Mouse (Mus musculus) midbrain, embryonic 13.5 days (tissue): ENCODE data around the gene Rassf2. TPM values are rescaled to one million over a fixed set of nuclear protein-coding genes. Genes with fewer than 3 reads are reported as not detected.

Experiments
- ATAC-seq: fragments of 200-750 bp; cut with Nextera tagmentation; 2 replicates; pipeline ENCODE4 v1.8.0; 2017; ENCODE audit warnings: mild to moderate bottlenecking, moderate TSS enrichment, moderate library complexity
- H3K27ac ChIP-seq: fragments of 300-500 bp; sonication (generic); 2 replicates; pipeline ENCODE4 v1.5.1; 2015; ENCODE audit warnings: inconsistent platforms, mild to moderate bottlenecking, moderate library complexity
- H3K27me3 ChIP-seq: fragments of 300-500 bp; sonication (generic); 2 replicates; pipeline ENCODE4 v1.6.1; 2015; ENCODE audit warnings: mild to moderate bottlenecking, inconsistent platforms
- H3K36me3 ChIP-seq: fragments of 300-500 bp; sonication (generic); 2 replicates; pipeline ENCODE4 v1.6.1; 2015; ENCODE audit warnings: mild to moderate bottlenecking, inconsistent platforms
- H3K4me1 ChIP-seq: fragments of 300-500 bp; sonication (generic); replicated peaks from 2 replicates; pipeline ENCODE4 v1.6.1; 2015; ENCODE audit warnings: inconsistent platforms
- H3K4me2 ChIP-seq: fragments of 300-500 bp; sonication (generic); replicated peaks from 2 replicates; pipeline ENCODE4 v1.6.1; 2015; ENCODE audit warnings: moderate library complexity, mild to moderate bottlenecking, inconsistent platforms
- H3K4me3 ChIP-seq: fragments of 300-500 bp; sonication (generic); replicated peaks from 2 replicates; pipeline ENCODE4 v1.5.1; 2015; ENCODE audit warnings: mild to moderate bottlenecking, inconsistent platforms
- H3K9ac ChIP-seq: fragments of 300-500 bp; sonication (generic); replicated peaks from 2 replicates; pipeline ENCODE4 v1.6.1; 2015; ENCODE audit warnings: mild to moderate bottlenecking, inconsistent platforms
- H3K9me3 ChIP-seq: fragments of 300-500 bp; sonication (generic); 2 replicates; pipeline ENCODE4 v1.6.1; 2016; ENCODE audit warnings: mild to moderate bottlenecking, inconsistent platforms
- WGBS: fragments of 180-500 bp; shearing (Covaris S2); methylation state at CpG from one replicate; pipeline ENCODE4 v1.1.7; 2015; 5-methylcytosine and 5-hydroxymethylcytosine counted together
- polyA plus RNA-seq: library from polyadenylated mRNA; unstranded; fragments of >200 nt; fragmentation: Nextera tagmentation; extraction: Ambion mirVana; gene quantifications from 2 replicates; pipeline ENCODE4 v1.2.1, GENCODE M21; 2015

Rassf2 gene
- polyA plus RNA-seq, 1 experiment from 2014 or later: 28.0 TPM

DNA sequence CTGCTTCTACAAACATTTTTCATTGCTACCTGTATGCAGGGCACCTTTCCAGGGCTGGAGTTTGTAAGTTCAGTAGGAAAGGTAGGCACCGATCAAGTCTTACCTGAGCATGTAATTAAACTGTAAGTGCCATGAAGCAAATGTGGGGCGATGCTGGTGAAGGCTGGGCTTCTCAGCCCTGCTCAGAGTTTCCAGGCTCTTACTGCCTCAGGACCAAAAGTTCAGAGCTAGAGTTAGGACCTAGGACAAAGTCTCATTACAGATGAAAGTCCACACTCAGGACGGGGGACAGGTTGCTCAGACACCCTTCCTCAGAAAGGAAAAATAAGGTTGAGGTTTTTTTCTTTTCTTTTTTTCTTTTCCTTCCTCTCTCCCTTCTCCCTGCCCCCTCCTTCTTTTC is 19.4 kb upstream of the Rassf2 start:
- 88% methylated on average over 3 of the region's 3 CpGs for WGBS
- H3K4me1 ChIP-seq: no peaks in the 10 kb centered on the region; the same call in 1 of the 2 replicates

DNA sequence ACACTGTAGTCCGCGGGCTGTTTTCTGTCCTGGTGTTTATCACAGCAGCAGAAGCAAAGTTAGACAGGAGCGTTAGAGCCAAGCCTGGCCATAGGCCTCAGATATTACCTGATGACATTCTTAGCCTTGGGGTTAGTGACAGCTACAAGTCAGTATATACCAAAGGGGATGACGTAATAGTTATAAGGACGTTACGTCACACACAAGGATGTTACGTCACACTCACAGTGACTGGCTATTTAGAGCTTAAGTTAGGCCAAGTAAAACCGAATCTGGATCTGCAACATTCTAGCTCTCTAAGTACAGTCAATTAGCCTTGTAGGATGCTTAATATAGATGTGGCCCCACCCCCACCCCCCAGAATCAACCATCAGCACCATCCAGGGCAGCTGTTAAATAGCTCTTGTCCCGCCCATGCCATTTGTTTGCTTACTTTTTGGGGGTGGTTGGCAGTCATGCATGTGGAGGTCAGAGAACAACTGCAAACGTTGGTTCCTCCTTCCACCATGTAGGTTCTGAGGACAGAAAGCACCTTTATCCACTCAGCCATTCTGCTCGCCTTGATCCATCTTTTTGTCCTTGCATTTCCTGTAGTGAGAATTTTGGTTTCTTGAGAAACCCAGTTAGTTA is 18.2 kb upstream of the Rassf2 start:
- Histone ChIP-seq H3K9ac (no peak overlapping the region), H3K4me2 (no peak overlapping the region), H3K4me3 (no peak overlapping the region), H3K4me1 (peaks cover 3% of the 10 kb centered on the region; the same call in 1 of the 2 replicates), H3K27ac (no peak overlapping the region), H3K27me3 (no peaks in the 10 kb centered on the region), H3K9me3 (no peaks in the 10 kb centered on the region), H3K36me3 (peaks cover 4% of the 10 kb centered on the region; the same call in 1 of the 2 replicates)
- 89% methylated on average over 11 of the region's 11 CpGs for WGBS
- no peak for ATAC-seq

More for the DNA sequence above, 19.4 kb upstream of the Rassf2 start:
- Histone ChIP-seq H3K9me3 (no peaks in the 10 kb centered on the region), H3K4me3 (no peak overlapping the region), H3K9ac (no peak overlapping the region), H3K4me2 (no peak overlapping the region), H3K36me3 (peaks cover 11% of the 10 kb centered on the region), H3K27ac (no peak overlapping the region), H3K27me3 (no peaks in the 10 kb centered on the region)
- ATAC-seq: no peak

DNA sequence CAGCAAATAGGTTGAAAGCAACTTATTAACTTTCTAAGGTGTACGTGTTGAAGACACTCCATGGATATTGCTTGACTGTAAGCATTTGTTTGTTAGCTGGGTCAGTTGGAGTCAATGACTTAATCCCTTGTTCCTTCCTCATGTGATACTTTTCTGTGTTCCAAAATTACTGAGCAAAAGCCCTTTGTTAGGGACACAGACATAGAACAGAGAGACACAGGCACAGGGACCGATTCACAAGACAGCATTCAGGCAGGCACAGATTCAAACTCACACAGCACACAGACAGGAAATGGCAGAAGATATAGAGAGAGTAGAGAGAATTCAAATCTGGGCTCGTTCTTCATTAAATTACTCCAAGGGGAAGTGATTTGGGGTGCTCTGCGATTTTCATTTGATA is 17.3 kb upstream of the Rassf2 start:
- ATAC-seq: no peak
- Histone ChIP-seq H3K4me1 (peaks cover 3% of the 10 kb centered on the region; the same call in 1 of the 2 replicates), H3K9me3 (no peaks in the 10 kb centered on the region), H3K9ac (no peak overlapping the region), H3K27me3 (no peaks in the 10 kb centered on the region), H3K4me3 (no peak overlapping the region), H3K36me3 (no peaks in the 10 kb centered on the region), H3K27ac (no peak overlapping the region), H3K4me2 (no peak overlapping the region)
- WGBS: 87% methylated on average over 4 of the region's 4 CpGs

DNA sequence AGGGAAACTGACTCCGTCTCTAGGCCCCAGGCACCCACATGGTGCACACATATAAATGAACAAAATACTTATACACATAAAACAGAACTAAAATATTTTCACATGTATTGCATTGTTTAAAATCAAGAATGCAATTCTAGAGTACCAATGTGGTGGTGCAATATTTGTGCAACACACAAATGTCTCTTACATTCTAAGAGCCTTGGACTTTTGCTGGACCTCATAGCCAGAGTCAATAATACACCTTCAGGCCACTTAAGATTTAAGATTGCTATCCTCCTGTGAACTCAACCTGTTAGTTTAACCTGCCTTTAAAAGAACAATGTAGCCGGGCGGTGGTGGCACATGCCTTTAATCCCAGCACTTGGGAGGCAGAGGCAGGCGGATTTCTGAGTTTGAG is 16.6 kb upstream of the Rassf2 start:
- ATAC-seq: no peak
- Histone ChIP-seq H3K9ac (no peak overlapping the region), H3K9me3 (no peaks in the 10 kb centered on the region), H3K27me3 (no peaks in the 10 kb centered on the region), H3K4me1 (peaks cover 3% of the 10 kb centered on the region; the same call in 1 of the 2 replicates), H3K4me3 (no peak overlapping the region), H3K4me2 (no peak overlapping the region), H3K36me3 (no peaks in the 10 kb centered on the region), H3K27ac (no peak overlapping the region)
- 94% methylated on average over 4 of the region's 4 CpGs for WGBS

DNA sequence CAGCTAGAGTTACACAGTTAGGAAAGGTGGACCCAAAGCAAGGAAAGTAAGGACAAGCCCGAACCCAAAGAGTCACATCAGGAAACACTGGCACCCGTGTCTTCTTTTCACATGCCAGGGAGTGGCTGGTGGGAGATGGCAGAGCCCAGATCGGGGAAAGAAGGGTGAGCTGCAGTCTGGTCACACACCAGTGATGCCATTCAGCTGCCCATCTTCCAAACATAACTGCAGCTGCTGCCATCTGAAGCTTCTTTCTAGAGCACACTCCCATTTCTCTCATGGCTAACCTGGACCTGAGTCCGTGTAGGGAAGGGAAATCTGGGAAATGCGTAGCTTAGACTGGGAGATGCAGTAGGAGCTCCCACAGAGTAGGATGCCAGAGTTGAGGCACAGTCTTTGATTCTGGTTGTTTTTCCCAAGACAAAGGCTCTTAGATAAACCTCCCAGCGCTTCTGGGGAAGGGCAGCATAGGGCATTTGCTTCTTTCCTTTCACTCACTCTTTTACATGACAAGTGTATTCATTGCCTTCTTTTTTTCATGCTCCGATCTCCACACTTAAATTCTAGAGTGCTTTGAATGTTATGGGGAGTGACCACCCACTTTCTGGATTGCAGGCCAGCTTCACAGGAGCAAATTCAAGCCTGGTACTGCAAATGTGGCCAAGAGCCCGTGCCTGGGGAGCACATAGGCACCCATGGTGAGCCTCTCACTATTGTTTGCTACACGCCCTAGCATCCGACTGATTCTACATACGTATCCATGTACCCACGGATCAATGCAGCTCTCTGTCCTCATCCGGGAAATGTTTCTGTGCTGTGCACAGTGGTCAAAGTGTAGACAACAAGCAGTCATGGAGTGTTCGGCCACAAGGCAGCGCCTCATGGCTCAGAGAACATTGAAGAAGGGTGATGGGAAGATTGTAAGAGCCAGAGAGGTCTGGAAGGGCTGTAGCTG is 14.5 kb upstream of the Rassf2 start:
- no peak overlapping the region for H3K27ac ChIP-seq

DNA sequence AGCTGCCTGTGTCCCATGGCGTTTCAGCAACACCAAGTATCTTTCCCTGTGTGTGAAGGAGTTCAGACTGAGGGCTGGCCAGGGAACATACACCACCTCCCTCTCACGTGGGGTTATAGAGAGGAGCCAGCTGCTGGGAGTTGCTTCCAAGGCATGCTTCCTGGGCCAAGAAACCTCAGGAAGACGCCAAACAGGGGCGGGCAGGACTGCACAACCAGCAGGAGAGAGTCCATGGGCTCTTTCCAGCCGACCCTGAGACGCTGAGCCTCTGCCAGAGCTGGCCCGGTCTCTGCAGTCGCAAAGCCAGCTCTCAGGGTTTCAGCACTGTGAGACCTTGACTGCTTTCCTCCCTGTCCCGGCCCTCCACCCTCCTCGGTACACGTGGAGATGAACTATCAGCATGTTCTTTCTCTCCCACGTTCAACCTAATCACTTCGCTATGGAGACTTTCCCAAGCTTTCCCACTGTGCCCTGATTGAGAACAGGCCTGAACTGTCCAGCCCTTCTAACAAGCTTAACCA is 13.1 kb upstream of the Rassf2 start:
- WGBS: 52% methylated on average over 13 of the region's 13 CpGs
- ATAC-seq: peak; percentile 37; the same call in 1 of the 2 replicates
- Histone ChIP-seq H3K4me1 (peaks cover 3% of the 10 kb centered on the region; the same call in 1 of the 2 replicates), H3K36me3 (no peaks in the 10 kb centered on the region), H3K9me3 (no peaks in the 10 kb centered on the region), H3K9ac (no peak overlapping the region), H3K27ac (no peak overlapping the region), H3K27me3 (no peaks in the 10 kb centered on the region), H3K4me3 (no peak overlapping the region), H3K4me2 (no peak overlapping the region)

More for the DNA sequence above, 14.5 kb upstream of the Rassf2 start:
- no peak for ATAC-seq
- peaks cover 3% of the 10 kb centered on the region; the same call in 1 of the 2 replicates for H3K4me1 ChIP-seq
- no peak overlapping the region for H3K4me3 ChIP-seq
- H3K36me3 ChIP-seq: no peaks in the 10 kb centered on the region
- H3K9ac ChIP-seq: no peak overlapping the region
- no peaks in the 10 kb centered on the region for H3K27me3 ChIP-seq
- H3K9me3 ChIP-seq: no peaks in the 10 kb centered on the region
- H3K4me2 ChIP-seq: no peak overlapping the region
- 61% methylated on average over 15 of the region's 15 CpGs for WGBS

DNA sequence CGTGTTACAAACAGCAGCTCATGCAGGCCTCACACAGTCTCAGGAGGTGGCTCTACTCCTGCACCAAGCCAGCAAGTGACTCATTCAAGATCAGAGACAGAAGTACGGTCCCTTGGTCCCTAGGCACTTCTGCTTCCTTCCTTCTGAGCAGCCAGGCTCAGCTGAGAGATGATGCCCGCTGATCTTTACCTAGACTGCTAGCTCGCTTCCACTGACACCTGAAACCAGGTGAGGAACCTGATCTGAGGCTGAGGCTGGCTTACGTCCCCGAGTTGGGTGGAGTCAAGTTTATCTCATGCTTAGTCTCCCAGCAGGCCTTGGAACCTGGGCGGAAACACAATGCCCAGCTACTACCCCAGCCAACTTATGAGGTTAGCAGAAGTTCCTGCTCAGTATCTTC is 9.8 kb upstream of the Rassf2 start:
- H3K4me3 ChIP-seq: no peak overlapping the region
- ATAC-seq: no peak
- H3K36me3 ChIP-seq: no peaks in the 10 kb centered on the region
- peaks cover 7% of the 10 kb centered on the region; the same call in 1 of the 2 replicates for H3K4me1 ChIP-seq
- no peak overlapping the region for H3K4me2 ChIP-seq
- 74% methylated on average over 7 of the region's 7 CpGs for WGBS
- no peak overlapping the region for H3K9ac ChIP-seq
- no peaks in the 10 kb centered on the region for H3K27me3 ChIP-seq
- H3K27ac ChIP-seq: no peak overlapping the region
- H3K9me3 ChIP-seq: no peaks in the 10 kb centered on the region

DNA sequence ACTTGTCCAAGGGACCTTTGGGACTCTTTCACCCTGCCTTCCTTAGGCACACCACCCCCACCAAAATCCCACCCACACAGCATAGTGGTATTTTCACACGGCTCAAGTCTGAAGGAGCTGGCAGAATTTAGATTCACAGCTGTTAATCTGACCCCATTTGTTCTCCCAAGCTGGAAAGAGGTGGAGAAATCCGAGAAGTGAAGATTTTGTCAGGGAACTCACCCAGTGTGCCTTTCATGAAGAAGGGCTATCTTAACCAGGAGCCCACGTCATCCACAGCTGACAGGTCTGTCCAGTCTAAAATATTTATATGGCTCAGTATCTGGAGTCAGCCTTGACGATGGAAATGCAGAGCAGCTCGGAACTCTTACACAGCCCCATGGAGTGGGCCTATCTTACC is 6.3 kb upstream of the Rassf2 start:
- Histone ChIP-seq H3K9ac (no peak overlapping the region), H3K4me3 (no peak overlapping the region), H3K4me2 (no peak overlapping the region), H3K36me3 (no peaks in the 10 kb centered on the region), H3K27me3 (no peaks in the 10 kb centered on the region), H3K9me3 (no peaks in the 10 kb centered on the region), H3K27ac (no peak overlapping the region), H3K4me1 (peaks cover 5% of the 10 kb centered on the region)
- no peak for ATAC-seq
- 84% methylated on average over 5 of the region's 5 CpGs for WGBS

DNA sequence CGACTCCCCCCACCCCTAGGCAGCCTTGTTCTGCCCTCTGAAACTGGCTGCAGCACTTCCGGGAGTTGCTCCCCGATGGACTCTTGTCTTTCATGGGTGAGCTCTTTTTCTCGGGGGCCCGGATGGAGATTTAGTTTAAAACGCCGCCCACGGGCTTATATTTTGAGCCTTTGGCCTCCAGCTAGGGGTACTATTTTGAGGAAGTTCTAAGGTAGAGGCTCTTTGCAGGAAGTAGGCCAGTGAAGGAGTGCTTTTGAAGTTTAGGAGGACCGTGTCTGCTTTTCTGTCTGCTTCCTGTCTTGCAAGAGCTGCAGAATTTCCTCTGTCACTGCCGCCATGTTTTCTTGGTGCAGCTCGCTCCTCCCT is 5.4 kb upstream of the Rassf2 start:
- H3K4me3 ChIP-seq: no peak overlapping the region
- peaks cover 13% of the 10 kb centered on the region for H3K4me1 ChIP-seq
- WGBS: 55% methylated on average over 11 of the region's 11 CpGs
- no peak for ATAC-seq
- H3K36me3 ChIP-seq: no peaks in the 10 kb centered on the region
- H3K27me3 ChIP-seq: no peaks in the 10 kb centered on the region
- H3K9me3 ChIP-seq: no peaks in the 10 kb centered on the region
- no peak overlapping the region for H3K9ac ChIP-seq
- H3K27ac ChIP-seq: no peak overlapping the region
- no peak overlapping the region for H3K4me2 ChIP-seq

DNA sequence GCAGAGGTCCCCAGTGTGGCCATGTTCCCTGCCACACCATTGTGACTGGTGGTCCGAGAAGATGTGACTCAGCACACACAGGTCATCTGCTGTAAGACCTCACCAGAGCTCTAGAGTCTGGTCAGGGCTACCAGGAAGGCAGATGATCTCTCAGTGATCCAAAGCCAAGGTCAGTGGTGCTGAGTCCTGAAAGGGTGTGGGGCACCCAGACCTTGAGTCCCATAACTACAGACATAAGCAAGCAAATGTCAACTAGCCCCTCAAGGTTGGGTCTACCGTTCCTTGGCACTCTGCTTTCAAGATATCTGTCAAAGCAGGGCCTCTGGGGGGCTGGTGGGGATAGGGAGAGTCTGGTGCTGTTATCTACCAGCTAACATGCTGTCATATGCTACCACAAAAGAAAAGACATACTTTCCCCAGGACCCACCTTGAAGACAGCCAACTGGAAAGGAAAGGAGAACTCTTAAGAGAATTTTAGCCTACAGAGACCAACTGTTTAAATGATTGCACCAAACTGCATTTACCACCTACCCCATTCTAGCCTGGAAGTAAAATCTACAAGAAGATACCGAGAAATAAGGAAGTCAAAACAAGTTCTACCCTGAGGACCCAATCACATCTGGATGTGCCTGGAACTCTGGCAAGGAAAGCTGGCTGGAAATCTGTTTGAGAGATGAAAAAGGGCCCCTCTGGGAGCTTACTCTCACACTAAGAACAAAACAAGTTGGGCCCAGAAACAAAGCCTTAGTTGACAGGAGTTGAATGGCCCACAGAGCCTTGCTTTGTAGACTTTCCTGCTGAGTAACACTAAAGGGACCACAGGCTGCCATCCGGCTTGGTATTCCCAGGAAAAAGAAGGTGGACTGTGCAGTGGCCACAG is 4.8 kb upstream of the Rassf2 start:
- Histone ChIP-seq H3K4me1 (peaks cover 15% of the 10 kb centered on the region), H3K9ac (no peak overlapping the region), H3K9me3 (no peaks in the 10 kb centered on the region), H3K27me3 (no peaks in the 10 kb centered on the region), H3K27ac (peak overlapping the region; percentile 8; the same call in 1 of the 2 replicates), H3K36me3 (no peaks in the 10 kb centered on the region), H3K4me3 (no peak overlapping the region), H3K4me2 (no peak overlapping the region)
- ATAC-seq: no peak
- WGBS: 57% methylated on average over 4 of the region's 4 CpGs

DNA sequence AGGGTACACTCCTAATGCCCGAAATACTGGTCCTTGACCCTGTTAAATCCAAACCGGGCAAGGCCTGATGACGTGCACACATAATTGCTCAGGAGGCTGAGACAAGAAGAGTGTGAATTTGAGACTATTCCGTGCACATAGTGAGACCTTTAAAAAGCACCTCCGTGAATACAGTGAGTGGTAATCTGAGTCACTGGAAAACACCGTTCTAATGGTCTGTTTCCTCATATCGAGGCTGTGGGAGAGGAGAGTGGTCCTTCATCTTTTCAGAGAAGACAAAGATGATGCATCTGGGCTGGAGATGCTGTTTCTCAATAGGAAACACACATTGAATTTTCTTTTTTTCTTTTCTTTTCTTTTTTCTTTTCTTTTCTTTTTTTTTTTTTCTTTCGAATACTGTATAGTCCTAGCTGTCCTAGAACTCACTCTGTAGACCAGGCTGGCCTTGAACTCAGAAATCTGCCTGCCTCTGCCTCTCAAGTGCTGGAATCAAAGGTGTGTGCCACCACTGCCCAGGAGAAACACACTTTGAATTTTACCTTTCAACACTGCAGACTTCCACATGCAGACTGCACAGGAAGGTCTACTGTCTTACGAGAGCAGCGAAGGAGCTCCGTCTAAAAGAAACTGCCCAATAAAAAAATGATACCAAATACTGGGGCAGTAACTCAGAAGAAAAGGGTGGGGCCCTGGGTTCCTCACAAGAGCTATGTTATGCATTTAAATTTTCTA is 1.5 kb upstream of the Rassf2 start:
- H3K4me2 ChIP-seq: peak overlapping the region; percentile 95
- WGBS: 62% methylated on average over 11 of the region's 11 CpGs
- no peaks in the 10 kb centered on the region for H3K27me3 ChIP-seq
- H3K9me3 ChIP-seq: no peaks in the 10 kb centered on the region
- peak overlapping the region; percentile 93 for H3K27ac ChIP-seq
- H3K9ac ChIP-seq: no peak overlapping the region
- H3K4me3 ChIP-seq: 0 out of 2 replicates have a peak overlapping the region, but pooled peaks have one; percentile 69
- H3K36me3 ChIP-seq: no peaks in the 10 kb centered on the region
- peaks cover 42% of the 10 kb centered on the region for H3K4me1 ChIP-seq
- no peak for ATAC-seq
